Mouse (Mus musculus): Measurements from ENCODE around the gene Cdnf. TPM values are rescaled to one million over a fixed set of nuclear protein-coding genes. Genes with fewer than 3 reads are reported as not detected.

Cdnf gene
- polyA plus RNA-seq, 1 experiment from 2014 or later: 0.31 TPM

DNA sequence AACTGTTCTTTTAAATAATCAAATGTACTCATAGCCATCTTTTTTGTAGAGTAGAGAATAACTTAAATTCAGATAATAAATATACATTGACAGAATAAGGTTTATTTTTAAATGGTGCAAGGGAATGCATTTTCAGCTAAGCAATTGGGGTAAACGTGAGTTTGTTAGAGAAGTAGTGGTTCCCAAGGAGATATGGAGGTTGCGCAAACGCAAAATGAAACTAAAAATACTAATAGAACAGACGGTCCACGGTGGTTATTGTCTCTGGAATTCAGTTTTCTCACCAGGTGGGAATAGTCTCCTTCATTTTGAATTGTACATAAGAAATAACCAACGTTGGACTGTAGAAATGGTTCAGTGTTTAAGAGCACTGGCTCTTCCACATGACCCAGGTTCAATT lies 13.5 kb downstream of the Cdnf start:
- no peak for ATAC-seq
- Histone ChIP-seq H3K27ac (no peak overlapping the region), H3K36me3 (ENCODE audit: poor library complexity, severe bottlenecking) (no peaks in the 10 kb centered on the region), H3K4me2 (no peak overlapping the region), H3K27me3 (no peaks in the 10 kb centered on the region), H3K4me1 (no peaks in the 10 kb centered on the region), H3K9me3 (replicated peaks) (no peaks in the 10 kb centered on the region), H3K4me3 (no peak overlapping the region), H3K9ac (no peak overlapping the region)
- 86% methylated on average over 6 of the region's 6 CpGs for WGBS

DNA sequence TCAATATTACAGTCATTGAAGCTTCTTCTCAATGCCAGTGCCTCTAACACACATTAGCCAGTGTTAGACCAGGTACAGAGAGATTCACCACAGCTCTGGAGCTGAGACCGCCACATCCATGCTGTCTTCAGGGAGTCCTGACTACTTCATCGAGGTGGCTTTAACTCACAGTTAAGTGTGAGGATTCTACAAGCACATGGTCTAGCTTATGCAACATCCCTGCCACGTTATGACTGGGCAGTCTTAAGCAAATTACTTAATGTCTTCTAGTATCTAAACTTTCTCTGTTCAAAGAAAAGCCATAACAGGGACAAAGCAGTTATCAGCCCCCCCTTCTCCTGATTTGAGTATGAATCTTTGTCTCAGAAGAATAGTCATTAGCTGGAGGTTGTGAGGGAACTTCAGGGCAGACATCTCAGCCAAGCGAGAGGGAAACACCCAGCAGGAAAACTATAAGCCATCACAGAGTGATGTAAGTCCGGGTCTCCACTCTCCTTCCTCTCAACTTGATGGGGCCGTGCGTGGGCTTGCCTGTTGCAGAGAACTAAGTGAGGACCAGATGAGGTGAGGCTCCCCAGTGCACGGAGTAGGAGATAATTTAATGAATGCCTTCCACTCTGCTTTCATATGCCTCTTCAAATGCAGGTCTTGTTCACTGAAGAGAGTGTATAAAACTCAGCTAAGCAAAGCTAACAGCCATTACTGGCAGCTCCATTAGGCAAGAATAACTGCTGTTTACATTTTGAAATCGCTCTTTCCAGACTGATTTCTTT lies 28.7 kb downstream of the Cdnf start:
- no peak overlapping the region for H3K4me2 ChIP-seq
- no peak overlapping the region for H3K27ac ChIP-seq
- H3K4me3 ChIP-seq: no peak overlapping the region
- H3K27me3 ChIP-seq: no peaks in the 10 kb centered on the region
- ATAC-seq: no peak
- H3K4me1 ChIP-seq: no peaks in the 10 kb centered on the region
- H3K9me3 ChIP-seq (replicated peaks): no peaks in the 10 kb centered on the region
- H3K36me3 ChIP-seq (ENCODE audit: poor library complexity, severe bottlenecking): no peaks in the 10 kb centered on the region
- 73% methylated on average over 9 of the region's 9 CpGs for WGBS
- no peak overlapping the region for H3K9ac ChIP-seq

DNA sequence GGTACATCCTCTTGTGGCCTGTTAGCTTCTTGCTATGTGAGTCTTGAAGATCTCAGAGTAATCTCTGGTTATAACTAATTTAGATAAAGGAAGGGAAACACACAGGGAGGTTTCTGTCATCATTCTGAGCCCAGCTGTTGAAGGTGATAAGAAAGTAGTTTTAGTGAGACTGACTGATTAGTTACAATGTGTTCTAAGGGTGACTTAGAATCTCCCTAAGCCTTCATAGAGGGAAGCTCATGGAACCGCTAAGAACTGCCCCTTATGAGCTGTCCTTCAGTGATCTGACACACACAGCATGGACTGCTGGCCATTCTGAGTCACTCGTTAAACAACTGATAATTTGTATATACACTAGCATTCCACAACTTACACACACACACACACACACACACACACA lies 33.2 kb downstream of the Cdnf start:
- ATAC-seq: no peak
- no peak overlapping the region for H3K9ac ChIP-seq
- no peaks in the 10 kb centered on the region for H3K4me1 ChIP-seq
- 64% methylated on average over 2 of the region's 2 CpGs for WGBS
- no peak overlapping the region for H3K4me3 ChIP-seq
- H3K36me3 ChIP-seq (ENCODE audit: poor library complexity, severe bottlenecking): no peaks in the 10 kb centered on the region
- H3K27ac ChIP-seq: no peak overlapping the region
- no peak overlapping the region for H3K4me2 ChIP-seq
- no peaks in the 10 kb centered on the region for H3K27me3 ChIP-seq
- H3K9me3 ChIP-seq (replicated peaks): no peaks in the 10 kb centered on the region

DNA sequence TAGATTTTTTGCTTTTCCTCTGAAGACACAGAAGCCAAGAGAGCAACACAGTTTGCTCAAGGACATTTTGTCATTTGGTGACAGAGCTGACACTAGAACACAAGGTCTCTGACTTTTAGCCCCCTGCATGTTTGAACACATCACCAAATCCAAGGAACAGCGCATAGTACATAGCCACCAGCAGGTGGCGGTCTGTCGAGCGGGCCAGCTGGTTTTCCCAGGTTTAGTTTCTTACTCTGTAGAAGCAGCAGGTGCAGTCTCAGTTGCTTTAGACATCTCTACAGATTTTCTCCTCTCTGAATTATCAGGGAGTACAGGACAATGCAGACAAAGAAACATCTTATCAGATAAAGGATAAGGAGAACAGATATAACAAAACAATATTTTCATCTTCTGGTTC lies 33.8 kb downstream of the Cdnf start:
- Histone ChIP-seq H3K4me1 (no peaks in the 10 kb centered on the region), H3K27ac (no peak overlapping the region), H3K4me2 (no peak overlapping the region), H3K9ac (no peak overlapping the region), H3K9me3 (replicated peaks) (no peaks in the 10 kb centered on the region), H3K36me3 (ENCODE audit: poor library complexity, severe bottlenecking) (no peaks in the 10 kb centered on the region), H3K4me3 (no peak overlapping the region), H3K27me3 (no peaks in the 10 kb centered on the region)
- 1% methylated on average over 4 of the region's 4 CpGs for WGBS
- no peak for ATAC-seq

DNA sequence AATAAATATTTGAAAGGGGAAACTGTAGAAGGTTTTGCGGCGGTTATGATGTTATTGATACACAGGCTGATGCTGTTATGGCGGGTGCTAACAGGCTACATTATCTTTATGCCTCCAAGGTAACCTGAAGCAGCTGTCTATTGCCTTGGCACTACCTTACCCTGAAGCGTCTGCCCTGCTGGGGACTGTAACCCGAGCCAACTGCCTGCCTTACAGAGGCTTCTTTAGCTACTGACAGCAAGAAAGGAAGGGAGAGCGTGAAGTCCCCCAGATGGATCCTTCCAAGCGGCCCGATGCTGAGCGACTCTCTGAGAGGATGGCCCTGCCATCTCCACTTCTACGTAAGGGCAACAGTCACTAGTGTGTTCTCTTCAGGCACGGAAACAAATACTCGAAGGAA lies 57.4 kb downstream of the Cdnf start, which contains the start of gene Fam107b:
Gene Fam107b, plus strand, starts transcription at position 303 of the 400 bp plus-strand sequence.
- H3K27ac ChIP-seq: no peak within 1 kb of the TSS
- H3K9ac ChIP-seq: no peak within 1 kb of the TSS
- no peak for ATAC-seq
- H3K36me3 ChIP-seq (ENCODE audit: poor library complexity, severe bottlenecking): no peaks in the 10 kb centered on the region
- 71% methylated on average over 12 of the region's 12 CpGs for WGBS
- no peaks in the 10 kb centered on the region for H3K27me3 ChIP-seq
- no peak within 1 kb of the TSS for H3K4me2 ChIP-seq
- no peaks in the 10 kb centered on the region for H3K4me1 ChIP-seq
- H3K4me3 ChIP-seq: no peak within 1 kb of the TSS
- H3K9me3 ChIP-seq (replicated peaks): no peaks in the 10 kb centered on the region

DNA sequence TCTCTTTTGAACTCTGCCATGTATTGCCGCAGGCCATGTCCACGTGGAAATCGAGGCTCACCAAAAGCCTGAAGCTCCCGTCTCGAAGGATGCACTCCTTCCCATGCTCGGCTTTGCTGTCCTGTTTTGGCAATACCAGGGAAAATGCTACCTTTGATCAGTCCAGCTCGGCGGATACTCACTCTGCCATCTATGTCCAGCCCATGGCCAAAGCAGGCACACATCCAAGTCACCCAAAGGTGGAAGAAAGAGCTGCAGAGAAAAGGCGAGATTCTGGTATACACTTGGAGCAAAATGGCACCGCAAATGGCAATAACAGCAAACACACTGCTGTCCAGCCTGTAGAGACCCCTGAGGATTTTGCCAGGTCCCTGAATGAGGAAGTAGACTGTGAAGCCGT lies 57.8 kb downstream of the Cdnf start:
- no peaks in the 10 kb centered on the region for H3K4me1 ChIP-seq
- no peak for ATAC-seq
- no peak overlapping the region for H3K4me3 ChIP-seq
- H3K36me3 ChIP-seq (ENCODE audit: poor library complexity, severe bottlenecking): no peaks in the 10 kb centered on the region
- no peaks in the 10 kb centered on the region for H3K27me3 ChIP-seq
- no peak overlapping the region for H3K27ac ChIP-seq
- no peaks in the 10 kb centered on the region for H3K9me3 ChIP-seq (replicated peaks)
- H3K4me2 ChIP-seq: no peak overlapping the region
- 91% methylated on average over 11 of the region's 11 CpGs for WGBS
- H3K9ac ChIP-seq: no peak overlapping the region

DNA sequence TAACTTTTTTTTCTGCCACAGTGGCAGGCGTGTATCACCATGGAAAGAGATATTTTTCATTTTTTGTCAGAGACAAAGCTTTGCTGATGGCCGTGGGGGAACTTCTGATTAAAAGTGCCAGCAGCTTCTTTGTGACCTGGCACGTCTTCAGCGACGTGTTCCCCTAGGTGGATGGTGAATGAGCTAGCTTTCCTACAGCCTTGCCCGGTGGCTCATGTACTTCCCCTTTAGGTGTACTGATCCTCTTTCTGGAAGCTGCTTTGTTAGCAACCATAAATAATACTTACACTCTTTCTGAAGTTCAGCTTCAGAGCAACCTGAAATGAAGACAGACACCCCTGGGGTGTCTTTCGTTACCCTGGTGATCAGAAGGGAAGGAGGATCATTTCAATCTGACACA lies 61.1 kb downstream of the Cdnf start:
- ATAC-seq: no peak
- 94% methylated on average over 7 of the region's 7 CpGs for WGBS

DNA sequence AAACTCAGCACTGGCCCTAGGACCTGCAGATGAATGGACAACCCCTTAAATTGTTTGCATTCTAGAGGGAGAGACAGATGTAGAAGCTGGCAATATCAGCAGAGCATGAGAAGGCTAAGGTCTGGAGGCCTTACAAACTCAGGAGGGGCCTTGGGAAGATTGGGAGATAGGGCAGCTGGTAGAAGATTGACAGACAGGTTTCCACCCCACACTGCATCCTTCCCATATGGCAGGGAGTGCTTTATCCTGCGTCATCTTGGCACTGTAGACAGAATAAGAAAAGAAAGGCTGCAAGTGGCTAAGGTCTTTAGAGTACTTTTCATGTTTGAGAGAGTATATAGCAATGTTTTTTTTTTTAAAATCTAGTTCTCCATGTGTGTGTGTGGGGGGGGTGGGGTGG lies 62.3 kb downstream of the Cdnf start:
- ATAC-seq: no peak
- H3K9me3 ChIP-seq (replicated peaks): no peaks in the 10 kb centered on the region
- H3K27me3 ChIP-seq: no peaks in the 10 kb centered on the region
- no peak overlapping the region for H3K4me3 ChIP-seq
- no peak overlapping the region for H3K27ac ChIP-seq
- no peak overlapping the region for H3K4me2 ChIP-seq
- no peaks in the 10 kb centered on the region for H3K36me3 ChIP-seq (ENCODE audit: poor library complexity, severe bottlenecking)
- H3K9ac ChIP-seq: no peak overlapping the region
- WGBS: 65% methylated on average over 1 of the region's 1 CpGs
- no peaks in the 10 kb centered on the region for H3K4me1 ChIP-seq

More for the DNA sequence above, 61.1 kb downstream of the Cdnf start:
- no peak overlapping the region for H3K9ac ChIP-seq
- H3K9me3 ChIP-seq (replicated peaks): no peaks in the 10 kb centered on the region
- no peaks in the 10 kb centered on the region for H3K36me3 ChIP-seq (ENCODE audit: poor library complexity, severe bottlenecking)
- H3K27ac ChIP-seq: no peak overlapping the region
- no peak overlapping the region for H3K4me3 ChIP-seq
- H3K4me2 ChIP-seq: no peak overlapping the region
- no peaks in the 10 kb centered on the region for H3K4me1 ChIP-seq
- H3K27me3 ChIP-seq: no peaks in the 10 kb centered on the region

Other genes starting within 250 kb of the Cdnf start
- gene Nmt2, start 228.8 kb upstream of the Cdnf start, polyA plus RNA-seq (2015; fragmentation: Nextera tagmentation; extraction: Ambion mirVana): 84.7 and 90.2 TPM in 2 replicates
- gene Rpp38, start 180.4 kb upstream of the Cdnf start, polyA plus RNA-seq (2015; fragmentation: Nextera tagmentation; extraction: Ambion mirVana): 15.0 and 16.5 TPM in 2 replicates
- 0.58 and 1.2 TPM in 2 replicates for gene Acbd7, start 176.9 kb upstream of the Cdnf start, polyA plus RNA-seq (2015; fragmentation: Nextera tagmentation; extraction: Ambion mirVana)
- not detected in 2 replicates for gene Olah, start 115.8 kb upstream of the Cdnf start, polyA plus RNA-seq (2015; fragmentation: Nextera tagmentation; extraction: Ambion mirVana)
- gene Meig1, start 90.4 kb upstream of the Cdnf start, polyA plus RNA-seq (2015; fragmentation: Nextera tagmentation; extraction: Ambion mirVana): 3.6 and 5.3 TPM in 2 replicates
- 8.1 and 9.3 TPM in 2 replicates for gene Dclre1c, start 88.9 kb upstream of the Cdnf start, polyA plus RNA-seq (2015; fragmentation: Nextera tagmentation; extraction: Ambion mirVana)
- 27.0 and 28.6 TPM in 2 replicates for gene Suv39h2, start 38.0 kb upstream of the Cdnf start, polyA plus RNA-seq (2015; fragmentation: Nextera tagmentation; extraction: Ambion mirVana)
- 7.8 and 9.2 TPM in 2 replicates for gene Gm45902, start 240 bp upstream of the Cdnf start, polyA plus RNA-seq (2015; fragmentation: Nextera tagmentation; extraction: Ambion mirVana)
- gene Hspa14, start 216 bp upstream of the Cdnf start, polyA plus RNA-seq (2015; fragmentation: Nextera tagmentation; extraction: Ambion mirVana): 93.6 and 106 TPM in 2 replicates
- 43.5 and 45.2 TPM in 2 replicates for gene Fam107b, start 57.5 kb downstream of the Cdnf start, polyA plus RNA-seq (2015; fragmentation: Nextera tagmentation; extraction: Ambion mirVana)

All from forebrain, embryonic 13.5 days (tissue).